Comparison of ENCODE assay signal across 10 mouse cellular contexts in genomic region chr6:92987846-92988619, GRCm38 (mm10). TPM values are rescaled to one million over a fixed set of nuclear protein-coding genes. Genes with fewer than 3 reads are reported as not detected.
DNase-seq lines count a peak whose midpoint lies in the region; ATAC-seq and TF ChIP-seq lines count a peak whose summit lies in the region.
"Had no signal": no experiment of that assay in that cellular context is flagged by ENCODE, and none has a peak within 500 bp of the region (broad histone marks: within the 10 kb centered on the region; RNA-seq: fewer than 3 reads in every experiment).

No protein-coding gene starts in this region.

- H3K27me3 ChIP-seq in lung, embryonic 14.5 days (ENCODE audit: insufficient read depth, low read length): no peaks in the 10 kb centered on the region

- H3K4me3 ChIP-seq in brown adipose tissue, adult 24 weeks (ENCODE audit: insufficient read depth, low read depth, low read length): peak overlapping the region; percentile 40
- H3K4me3 ChIP-seq in lung, embryonic 14.5 days (ENCODE audit: low read depth, low read length): no peak overlapping the region
- H3K4me3 ChIP-seq: hindbrain, embryonic 10.5 days had no signal

- no peak for TF ChIP-seq CTCF in lung, embryonic 14.5 days (IDR thresholded peaks at IDR 0.05; ENCODE audit: low read depth)

- peak; percentile 73 for DNase-seq in heart, adult 8-10 months (ENCODE audit: low spot score)
- peak; percentile 36 for DNase-seq in kidney, adult 18-20 months
- peak; percentile 45 for DNase-seq in lung, embryonic 14.5 days
- DNase-seq in frontal cortex, postnatal 36 days (ENCODE audit: low spot score in 2 of 2): no peak
- no peak for DNase-seq in left cerebral cortex, postnatal 25 days (ENCODE audit: low spot score in 2 of 2)
- DNase-seq in yolk sac, embryonic 10.5 days (ENCODE audit: low spot score): no peak

- WGBS in lung, embryonic 14.5 days: 45% methylated on average over 14 of the region's 14 CpGs

- H3K36me3 ChIP-seq in lung, embryonic 14.5 days (ENCODE audit: insufficient read depth): no peaks in the 10 kb centered on the region
- H3K36me3 ChIP-seq: hindbrain, embryonic 10.5 days had no signal

- H3K9me3 ChIP-seq in lung, embryonic 14.5 days (ENCODE audit: low read depth, low read length): peaks cover 3% of the 10 kb centered on the region; the same call in 1 of the 2 replicates

- H3K4me1 ChIP-seq in brown adipose tissue, adult 24 weeks (ENCODE audit: control insufficient read depth, insufficient read depth, insufficient read length, low read length): 0 out of 2 replicates have a peak, but pooled peaks cover 3% of the 10 kb centered on the region
- H3K4me1 ChIP-seq in lung, embryonic 14.5 days (ENCODE audit: insufficient read depth): peaks cover 13% of the 10 kb centered on the region; the same call in 1 of the 2 replicates
- H3K4me1 ChIP-seq: hindbrain, embryonic 10.5 days had no signal

- H3K9ac ChIP-seq in lung, embryonic 14.5 days: no peak overlapping the region

- intact Hi-C loops in left cerebral cortex, postnatal 25 days (cut with DNase I): no loop called here

- ATAC-seq in lung, embryonic 14.5 days (ENCODE audit: insufficient read depth): no peak
- ATAC-seq in cerebellum, adult (ENCODE audit: insufficient number of reproducible peaks, low FRiP score, low TSS enrichment): no peak

- H3K27ac ChIP-seq in brown adipose tissue, adult 24 weeks (replicated peaks; ENCODE audit: low read depth, low read length): peak overlapping the region; percentile 99
- H3K27ac ChIP-seq in lung, embryonic 14.5 days (ENCODE audit: low read depth): no peak overlapping the region
- H3K27ac ChIP-seq: hindbrain, embryonic 10.5 days had no signal

- 0 out of 2 replicates have a peak overlapping the region, but pooled peaks have one; percentile 12 for H3K4me2 ChIP-seq in lung, embryonic 14.5 days

RNA-seq across cellular contexts. Expression of gene Adamts9, which starts 44.7 kb away (rescaled TPM):
- 4.0 and 6.2 TPM in 2 replicates for polyA plus RNA-seq in brown adipose tissue, adult 24 weeks (2012; ENCODE audit: insufficient read depth, insufficient read length, missing spikeins)
- total RNA-seq in heart, adult 8-10 months (2022): 10 to 100 TPM in 3 of 4 experiments, 1 to 10 TPM in 1; 5.9 to 12.6 (median 11.5) TPM
- polyA plus RNA-seq in lung, embryonic 14.5 days (2014; fragmentation: Nextera tagmentation; extraction: Ambion mirVana): 12.1 and 13.8 TPM in 2 replicates
- total RNA-seq in left cerebral cortex, postnatal 25 days (2021): 1 to 10 TPM; 2.9 to 3.0 TPM
- total RNA-seq: common myeloid progenitor, adult 5-6 weeks had no signal

Comparison
In these comparisons a context has a peak if more than half of its experiments do, and no peak if none do; other contexts are left out.
1. DNase-seq: peak in heart, adult 8-10 months (single experiment), kidney, adult 18-20 months (single experiment) and lung, embryonic 14.5 days (single experiment); none in frontal cortex, postnatal 36 days (0 of 2), left cerebral cortex, postnatal 25 days (0 of 2) and yolk sac, embryonic 10.5 days (single experiment).